Mouse (Mus musculus) ovary, adult 2 months (tissue): ENCODE measurements around the gene Ccdc74a. TPM values are rescaled to one million over a fixed set of nuclear protein-coding genes. Genes with fewer than 3 reads are reported as not detected.

Source experiments
- polyA plus RNA-seq: library from polyadenylated mRNA; depleted of rRNA; stranded (reverse); fragments of >200 nt; gene quantifications from 2 replicates; pipeline ENCODE4 v1.2.3, GENCODE M21; 2012; rRNA removed

Gene Ccdc74a
- 9.6 and 11.7 TPM in 2 replicates for polyA plus RNA-seq

DNA sequence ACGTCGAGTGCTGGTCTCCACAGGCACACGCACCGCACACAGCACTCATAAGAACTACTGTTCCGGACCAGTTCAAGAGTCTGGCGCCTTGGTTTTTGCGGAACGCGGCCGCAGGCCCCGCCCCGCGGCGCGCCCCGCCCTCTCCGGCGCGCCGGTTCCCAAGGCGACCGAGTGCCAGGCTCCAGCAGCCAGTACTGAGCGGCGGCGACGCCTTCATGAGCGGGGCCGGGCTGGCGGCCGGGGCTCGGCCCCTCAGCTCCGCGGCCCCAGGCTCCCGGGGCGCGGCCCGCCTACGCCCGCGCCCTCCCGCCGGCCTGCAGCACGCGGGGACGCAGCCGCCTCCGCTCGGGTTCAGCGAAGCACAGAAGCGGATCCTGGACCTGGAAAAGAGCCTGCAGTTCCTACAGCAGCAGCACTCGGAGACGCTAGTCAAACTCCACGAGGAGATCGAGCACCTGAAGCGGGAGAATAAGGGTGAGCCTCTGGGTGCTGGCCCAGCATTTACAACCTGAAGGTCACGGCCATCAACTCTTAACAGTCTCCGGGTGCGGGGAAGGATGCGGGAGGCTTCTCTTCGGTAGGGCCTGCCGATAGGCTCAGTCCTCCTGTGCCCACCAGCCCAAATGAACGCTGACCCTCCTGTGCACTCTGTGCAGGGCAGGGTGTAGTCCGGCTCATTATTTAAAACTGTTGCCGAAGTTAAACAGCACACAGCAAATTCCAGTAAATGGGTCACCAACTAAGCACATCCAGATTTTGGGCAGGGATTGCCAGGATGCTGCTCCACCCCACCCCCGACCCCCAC is at the start of gene Ccdc74a:
TSS of gene Ccdc74a (plus strand) at position 161 of the 805 bp plus-strand sequence.

DNA sequence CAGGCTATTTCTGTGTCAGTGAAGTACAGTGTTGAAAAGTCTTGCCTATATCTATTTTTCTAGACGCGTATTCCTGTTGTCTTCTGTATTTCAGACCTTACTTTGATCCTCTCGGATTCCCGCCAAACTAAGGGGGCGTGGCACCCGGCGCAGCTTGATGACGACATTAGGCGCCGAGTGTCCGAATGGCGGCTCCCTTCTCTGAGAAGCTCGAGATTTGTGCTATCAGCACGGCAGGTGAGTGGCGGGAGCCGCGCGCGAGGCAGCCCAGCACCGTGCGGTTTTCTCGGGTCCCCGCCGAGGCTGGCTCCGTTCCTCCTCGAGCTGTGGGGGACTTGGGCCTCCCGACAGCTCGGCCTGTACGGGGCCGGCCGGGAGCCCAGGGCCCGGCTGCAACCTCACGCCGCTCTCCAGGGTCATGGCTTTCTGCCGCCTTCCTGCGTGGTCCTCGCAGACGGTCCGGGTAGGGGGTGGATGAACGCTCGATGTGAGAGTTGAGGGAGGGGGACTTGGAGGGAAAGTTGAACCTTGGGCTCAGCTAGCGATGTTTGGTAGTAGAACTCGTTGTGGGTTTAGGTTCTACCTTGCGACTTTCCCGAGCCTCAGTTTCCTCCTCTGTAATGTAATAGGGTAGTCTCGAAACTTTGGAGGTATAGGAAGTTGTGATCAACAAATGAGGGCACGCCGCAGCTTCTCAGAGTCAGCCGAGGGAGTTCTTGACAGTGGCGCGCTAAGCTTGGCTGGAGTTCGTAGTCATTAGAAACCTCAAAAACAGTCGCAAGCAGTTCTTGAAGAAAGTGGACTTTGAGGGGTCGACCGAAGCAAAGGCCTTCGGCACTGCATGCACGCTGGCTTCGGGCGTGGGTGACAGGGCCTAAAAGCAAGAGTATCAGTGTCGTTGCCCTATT is 26.8 kb upstream of the Ccdc74a start, which contains the start of gene Smpd4:
TSS of gene Smpd4 (plus strand) at position 157 of the 908 bp plus-strand sequence.

Other genes with a start within 250 kb of the Ccdc74a start
- 2.9 and 3.4 TPM in 2 replicates for gene Snap29, start 240.5 kb upstream of the Ccdc74a start, polyA plus RNA-seq
- 46.7 and 52.1 TPM in 2 replicates for gene Pi4ka, start 240.2 kb upstream of the Ccdc74a start, polyA plus RNA-seq
- gene Crkl, start 194.5 kb upstream of the Ccdc74a start, polyA plus RNA-seq: 82.8 and 92.6 TPM in 2 replicates
- 4.2 and 4.3 TPM in 2 replicates for gene Aifm3, start 156.9 kb upstream of the Ccdc74a start, polyA plus RNA-seq
- 407 and 481 TPM in 2 replicates for gene Lztr1, start 137.8 kb upstream of the Ccdc74a start, polyA plus RNA-seq
- 145 and 160 TPM in 2 replicates for gene Thap7, start 115.3 kb upstream of the Ccdc74a start, polyA plus RNA-seq
- gene Lrrc74b, start 85.2 kb upstream of the Ccdc74a start, polyA plus RNA-seq: 12.1 and 12.8 TPM in 2 replicates
- gene P2rx6, start 84.6 kb upstream of the Ccdc74a start, polyA plus RNA-seq: 13.2 and 17.1 TPM in 2 replicates
- gene Slc7a4, start 63.3 kb upstream of the Ccdc74a start, polyA plus RNA-seq: 52.7 and 62.9 TPM in 2 replicates
- gene Smpd4, start 27.1 kb upstream of the Ccdc74a start, polyA plus RNA-seq: 84.1 and 97.5 TPM in 2 replicates
- gene Med15, start 86.4 kb downstream of the Ccdc74a start, polyA plus RNA-seq: 112 and 197 TPM in 2 replicates
- 148 and 167 TPM in 2 replicates for gene Klhl22, start 113.1 kb downstream of the Ccdc74a start, polyA plus RNA-seq
- gene Scarf2, start 150.8 kb downstream of the Ccdc74a start, polyA plus RNA-seq: 189 and 286 TPM in 2 replicates
- 1.6 and 2.9 TPM in 2 replicates for gene B830017H08Rik, start 186.7 kb downstream of the Ccdc74a start, polyA plus RNA-seq
- 7.8 and 10.4 TPM in 2 replicates for gene Car15, start 191.9 kb downstream of the Ccdc74a start, polyA plus RNA-seq
- gene Gm20518, start 245.2 kb downstream of the Ccdc74a start, polyA plus RNA-seq: 1.9 and 2.4 TPM in 2 replicates
- gene Tssk1, start 247.8 kb downstream of the Ccdc74a start, polyA plus RNA-seq: 0.12 TPM in 1 of 2 replicates, not detected in the other